Mouse (Mus musculus) erythroblast, embryonic 14.5 days (primary cell): Measurements from ENCODE around the gene Klf12. TPM values are rescaled to one million over a fixed set of nuclear protein-coding genes. Genes with fewer than 3 reads are reported as not detected.

Experiments
- H3K27me3 ChIP-seq: 2 replicates; pipeline ENCODE4 v1.6.1; 2012; ENCODE audit warnings: inconsistent platforms; ENCODE audit not compliant: control insufficient read depth
- H3K36me3 ChIP-seq: 2 replicates; pipeline ENCODE4 v1.6.1; 2012; ENCODE audit warnings: mild to moderate bottlenecking, inconsistent platforms; ENCODE audit not compliant: control insufficient read depth
- H3K4me1 ChIP-seq: 2 replicates; pipeline ENCODE4 v1.6.1; 2012; ENCODE audit warnings: inconsistent platforms; ENCODE audit not compliant: control insufficient read depth
- H3K4me3 ChIP-seq: replicated peaks from 2 replicates; pipeline ENCODE3; 2012; ENCODE audit warnings: moderate library complexity, mild to moderate bottlenecking, inconsistent platforms
- H3K9me3 ChIP-seq: 2 replicates; pipeline ENCODE4 v1.6.1; 2012; ENCODE audit warnings: low read length, inconsistent platforms, mixed read lengths; ENCODE audit not compliant: control insufficient read depth
- GATA1 ChIP-seq: IDR thresholded peaks from 2 replicates; pipeline ENCODE4 v1.6.1; 2012; ENCODE audit warnings: low read length, inconsistent platforms, mixed read lengths
- TAL1 ChIP-seq: IDR thresholded peaks from 3 replicates; pipeline ENCODE4 v1.6.1; 2012; ENCODE audit warnings: low read length, inconsistent platforms, mixed read lengths
- polyA plus RNA-seq: library from polyadenylated mRNA; stranded (reverse); fragments of >175 nt; gene quantifications from 2 replicates; pipeline ENCODE4 v1.2.3, GENCODE M21; 2012

Gene Klf12
- polyA plus RNA-seq, 1 experiment: not detected

GRCm38 (mm10) chr14:100286586-100287241 lies 2.2 kb upstream of the Klf12 start:
- Histone ChIP-seq H3K36me3 (no peaks in the 10 kb centered on the region), H3K9me3 (no peaks in the 10 kb centered on the region), H3K4me3 (peak overlapping the region; percentile 51), H3K27me3 (peaks cover 46% of the 10 kb centered on the region), H3K4me1 (no peaks in the 10 kb centered on the region)
- TF ChIP-seq GATA1 (no peak), TAL1 (no peak)

GRCm38 (mm10) chr14:100285656-100286585 lies 1.4 kb upstream of the Klf12 start:
- Histone ChIP-seq H3K4me3 (peak overlapping the region; percentile 51), H3K9me3 (no peaks in the 10 kb centered on the region)
- TF ChIP-seq TAL1 (no peak), GATA1 (no peak)

GRCm38 (mm10) chr14:100284861-100285655 lies 579 bp upstream of the Klf12 start:
- Histone ChIP-seq H3K9me3 (no peaks in the 10 kb centered on the region), H3K27me3 (peaks cover 46% of the 10 kb centered on the region), H3K4me3 (peak overlapping the region; percentile 51), H3K4me1 (no peaks in the 10 kb centered on the region), H3K36me3 (no peaks in the 10 kb centered on the region)
- TF ChIP-seq TAL1: no peak
- no peak for TF ChIP-seq GATA1

More at GRCm38 (mm10) chr14:100285656-100286585, 1.4 kb upstream of the Klf12 start:
- H3K36me3 ChIP-seq: no peaks in the 10 kb centered on the region
- H3K27me3 ChIP-seq: peaks cover 46% of the 10 kb centered on the region
- H3K4me1 ChIP-seq: no peaks in the 10 kb centered on the region

DNA sequence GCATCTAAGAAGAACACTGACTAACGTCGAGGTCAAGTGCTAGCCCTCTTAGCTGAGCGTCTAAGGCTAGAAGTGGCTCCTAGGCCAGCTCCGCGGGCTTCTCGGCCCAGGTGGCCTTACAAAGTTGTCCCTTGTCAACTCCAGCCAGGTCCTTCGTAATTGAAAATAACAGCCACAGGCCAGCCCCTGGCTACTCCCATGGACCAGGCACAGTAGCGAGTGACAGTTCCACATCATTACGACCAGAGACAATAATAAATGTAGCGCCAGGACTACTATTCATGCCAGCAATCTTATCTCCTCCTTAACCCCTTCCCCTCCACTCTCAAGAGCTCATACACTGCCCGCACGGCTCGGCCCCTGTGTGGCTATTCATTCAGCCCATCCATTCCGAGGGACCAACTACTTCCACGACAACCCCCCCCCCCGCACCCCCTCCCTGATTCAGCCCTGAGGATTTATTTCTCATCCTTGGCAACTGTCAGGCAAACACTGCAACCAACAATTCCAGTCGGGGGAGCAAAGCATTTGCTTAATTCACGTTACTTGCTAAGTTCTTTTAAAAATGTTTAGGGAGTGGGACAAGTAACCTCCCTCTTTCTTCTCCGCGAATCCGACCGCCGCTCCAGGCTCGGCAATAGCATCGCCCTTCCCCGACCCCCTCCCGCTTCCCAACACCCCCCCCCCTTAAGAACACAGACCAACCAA lies 914 bp downstream of the Klf12 start:
- no peaks in the 10 kb centered on the region for H3K9me3 ChIP-seq
- no peaks in the 10 kb centered on the region for H3K4me1 ChIP-seq
- no peaks in the 10 kb centered on the region for H3K36me3 ChIP-seq
- H3K27me3 ChIP-seq: peaks cover 46% of the 10 kb centered on the region
- no peak for TF ChIP-seq GATA1
- TF ChIP-seq TAL1: no peak
- H3K4me3 ChIP-seq: peak overlapping the region; percentile 50

DNA sequence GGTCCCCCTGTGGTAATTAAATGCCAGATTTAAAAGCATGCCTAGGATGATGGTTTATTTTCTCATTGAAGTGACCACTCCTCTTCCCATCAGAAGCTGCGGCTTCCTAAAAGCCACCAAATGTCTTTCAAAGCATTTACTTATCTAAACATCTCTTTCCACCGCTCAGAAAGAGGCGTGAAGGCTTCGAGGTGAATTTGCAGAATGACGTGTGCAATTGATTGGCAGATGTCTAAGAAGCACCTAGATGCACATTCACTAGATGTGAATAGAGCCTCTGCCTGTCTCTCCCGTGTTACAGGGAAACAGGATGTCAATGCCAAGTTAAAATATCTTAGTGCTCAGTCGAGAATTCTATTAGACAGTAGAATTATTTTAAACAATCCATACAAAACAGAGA lies 1.8 kb downstream of the Klf12 start:
- H3K4me1 ChIP-seq: no peaks in the 10 kb centered on the region
- H3K36me3 ChIP-seq: no peaks in the 10 kb centered on the region
- H3K27me3 ChIP-seq: peaks cover 46% of the 10 kb centered on the region
- no peaks in the 10 kb centered on the region for H3K9me3 ChIP-seq
- no peak overlapping the region for H3K4me3 ChIP-seq
- no peak for TF ChIP-seq TAL1
- TF ChIP-seq GATA1: no peak

- peaks cover 38% of the 10 kb centered on the region for H3K27me3 ChIP-seq
- no peak overlapping the region for H3K4me3 ChIP-seq
- no peaks in the 10 kb centered on the region for H3K36me3 ChIP-seq
- no peaks in the 10 kb centered on the region for H3K4me1 ChIP-seq
- H3K9me3 ChIP-seq: no peaks in the 10 kb centered on the region
- TF ChIP-seq GATA1 (no peak), TAL1 (no peak)
Measured at GRCm38 (mm10) chr14:100281734-100282133, 2.7 kb downstream of the Klf12 start.

GRCm38 (mm10) chr14:100274179-100274578 lies 10.3 kb downstream of the Klf12 start:
- TF ChIP-seq TAL1 (no peak), GATA1 (no peak)
- H3K4me3 ChIP-seq: no peak overlapping the region
- no peaks in the 10 kb centered on the region for H3K4me1 ChIP-seq
- no peaks in the 10 kb centered on the region for H3K36me3 ChIP-seq
- no peaks in the 10 kb centered on the region for H3K9me3 ChIP-seq
- no peaks in the 10 kb centered on the region for H3K27me3 ChIP-seq

GRCm38 (mm10) chr14:100260531-100260930 lies 23.9 kb downstream of the Klf12 start:
- H3K36me3 ChIP-seq: no peaks in the 10 kb centered on the region
- no peaks in the 10 kb centered on the region for H3K27me3 ChIP-seq
- H3K4me3 ChIP-seq: no peak overlapping the region
- TF ChIP-seq GATA1 (no peak), TAL1 (no peak)
- H3K4me1 ChIP-seq: no peaks in the 10 kb centered on the region
- H3K9me3 ChIP-seq: no peaks in the 10 kb centered on the region; the same call in 1 of the 2 replicates
